Mouse (Mus musculus) left cerebral cortex, postnatal 4 days (tissue): Measurements from ENCODE around the gene Gm7358. TPM values are rescaled to one million over a fixed set of nuclear protein-coding genes. Genes with fewer than 3 reads are reported as not detected.
"Not testable (repeated sequence)": the region's sequence is repeated elsewhere in the genome, so short reads cannot be mapped to it uniquely, and the experiment has no call there.

Experiments used
- DNase-seq: peaks from one replicate; pipeline ENCODE4 v3.0.0-alpha.2; 2022
- intact Hi-C: fragments of 180-260 bp; cut with DNase I; formaldehyde crosslinking; loops from one replicate; pipeline ENCODE4 v1.15.1; 2025
- total RNA-seq, 2 experiments: library from RNA; stranded (reverse); gene quantifications; 2 replicates each; pipeline ENCODE4 v1.2.3; 2021

The Gm7358 gene
- not detected for total RNA-seq

- intact Hi-C loops, DNase-seq: not testable (repeated sequence)
Measured at GRCm38 (mm10) chr17:14059431-14059830, at the start of gene Gm7358. TSS of gene Gm7358 (minus strand) at chr17:14059531.

GRCm38 (mm10) chr17:14103018-14103417 lies 43.7 kb upstream of the Gm7358 start:
- intact Hi-C loops, DNase-seq: not testable (repeated sequence)

GRCm38 (mm10) chr17:14101446-14101980 lies 42.2 kb upstream of the Gm7358 start:
- DNase-seq, intact Hi-C loops: not testable (repeated sequence)

- DNase-seq, intact Hi-C loops: not testable (repeated sequence)
Measured at GRCm38 (mm10) chr17:14099886-14100285, 40.6 kb upstream of the Gm7358 start.

DNA sequence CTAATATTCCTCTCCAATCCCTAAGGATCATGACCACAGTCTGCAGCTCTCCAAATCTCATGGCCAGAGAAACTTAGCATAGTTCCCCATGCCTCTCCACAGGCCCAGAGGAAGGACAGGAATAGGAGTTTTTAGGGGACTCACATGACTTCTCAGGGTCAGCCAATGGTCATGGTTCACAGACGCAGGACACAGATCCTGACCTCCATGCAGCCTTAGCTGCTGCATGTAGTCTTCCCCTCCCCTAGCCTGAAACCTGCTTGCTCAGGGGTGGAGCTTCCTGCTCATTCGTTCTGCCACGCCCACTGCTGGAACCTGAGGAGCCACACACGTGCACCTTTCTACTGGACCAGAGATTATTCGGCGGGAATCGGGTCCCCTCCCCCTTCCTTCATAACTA lies 34.8 kb upstream of the Gm7358 start:
- DNase-seq, intact Hi-C loops: not testable (repeated sequence)

GRCm38 (mm10) chr17:14086629-14087028 lies 27.3 kb upstream of the Gm7358 start:
- DNase-seq, intact Hi-C loops: not testable (repeated sequence)

DNA sequence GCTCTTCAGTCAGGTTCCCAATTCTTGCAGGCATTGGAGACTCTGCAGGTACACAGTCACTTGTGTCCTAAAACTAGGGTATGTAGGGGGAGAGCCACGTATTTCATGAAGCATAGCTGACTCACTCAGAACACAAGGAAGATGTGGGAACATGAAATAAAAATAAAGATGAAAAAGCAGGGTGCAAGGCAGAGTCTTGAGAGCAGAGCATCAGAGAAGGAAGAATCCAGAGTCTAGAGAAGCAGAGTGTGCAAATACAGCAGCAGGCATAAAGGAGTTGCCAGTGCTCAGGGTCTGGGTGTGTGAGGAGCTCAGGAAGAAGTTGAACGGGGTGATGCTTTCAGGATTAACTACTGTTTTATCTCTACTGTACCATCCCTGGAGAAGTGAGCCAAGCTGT lies 17.5 kb downstream of the Gm7358 start:
- DNase-seq, intact Hi-C loops: not testable (repeated sequence)

GRCm38 (mm10) chr17:14037012-14037411 lies 22.3 kb downstream of the Gm7358 start:
- DNase-seq, intact Hi-C loops: not testable (repeated sequence)

DNA sequence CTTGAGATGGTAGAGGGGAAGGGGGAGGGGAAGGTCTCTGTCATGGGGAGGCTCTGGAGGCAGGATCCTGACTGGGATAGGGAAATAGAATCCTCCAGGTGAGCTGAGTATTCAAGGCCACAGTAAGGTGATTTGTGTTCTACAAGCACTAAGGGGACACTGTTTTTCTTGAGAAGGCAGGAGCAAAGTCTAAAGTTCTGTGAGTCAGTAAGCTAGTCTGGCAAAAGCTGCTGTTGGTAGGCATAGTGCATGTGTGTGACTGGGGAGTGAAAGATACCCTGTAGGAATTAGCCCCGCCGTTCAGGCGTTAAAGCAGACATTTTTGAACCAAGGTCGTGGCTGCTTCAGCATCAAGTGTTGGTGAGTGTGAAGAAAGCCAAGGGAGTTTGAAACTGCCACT lies 23.2 kb downstream of the Gm7358 start:
- DNase-seq, intact Hi-C loops: not testable (repeated sequence)

Other genes starting within 250 kb of the Gm7358 start
- gene Gm7168, start 111.2 kb downstream of the Gm7358 start, total RNA-seq, result not detected
- not detected for gene Gm7356, start 55.8 kb downstream of the Gm7358 start, total RNA-seq
- gene Dact2, start 144.8 kb upstream of the Gm7358 start, total RNA-seq, result 10 to 100 TPM in 1 of 2 experiments, 1 to 10 TPM in 1; 9.4 to 13.1 TPM
- 1 to 10 TPM; 3.6 to 4.1 TPM for gene Smoc2, start 220.0 kb upstream of the Gm7358 start, total RNA-seq